Mouse (Mus musculus): ENCODE data around the gene Shisa3.

- TF ChIP-seq TAL1 (IDR thresholded peaks at IDR 0.05; ENCODE audit: low read length) (no peak), GATA1 (IDR thresholded peaks at IDR 0.05; ENCODE audit: low read length) (no peak)
These were observed 13.5 kb downstream of the Shisa3 start for GRCm38 (mm10) chr5:67621230-67621629.
